Mouse (Mus musculus) 3T3-L1 (cell line): Measurements from ENCODE around the gene Tunar.

Experiments
- DNase-seq: peaks from one replicate; pipeline ENCODE4 v3.0.0-alpha.2; 2015; ENCODE audit warnings: low read depth, low spot score

Tunar gene

GRCm38 (mm10) chr12:105333570-105333969 is at the start of gene Tunar:
Tunar (plus strand) TSS chr12:105333870.
- DNase-seq, result no peak

DNA sequence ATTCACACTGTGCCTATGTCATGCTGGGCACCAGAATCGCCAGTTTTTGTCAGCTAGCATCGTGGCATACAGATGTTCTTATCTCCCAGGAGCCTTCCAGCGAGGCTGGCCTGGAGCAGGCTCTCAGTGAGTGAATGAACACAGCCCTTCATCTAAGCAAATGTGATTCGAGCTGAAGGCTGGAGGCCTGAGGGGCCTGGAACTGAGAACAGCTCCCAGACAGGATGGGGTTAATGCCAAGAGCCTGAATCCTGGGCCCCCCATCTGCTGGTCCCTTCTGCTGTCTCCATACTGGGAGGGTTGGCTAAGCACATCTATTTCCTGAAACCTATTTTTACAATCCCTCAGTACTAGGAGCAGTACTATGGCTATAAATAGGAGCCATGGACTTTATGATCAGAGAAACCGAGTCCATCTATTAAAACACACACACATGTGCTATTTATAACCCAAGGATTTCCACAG is 21.1 kb upstream of the Tunar start:
- DNase-seq, result no peak

DNA sequence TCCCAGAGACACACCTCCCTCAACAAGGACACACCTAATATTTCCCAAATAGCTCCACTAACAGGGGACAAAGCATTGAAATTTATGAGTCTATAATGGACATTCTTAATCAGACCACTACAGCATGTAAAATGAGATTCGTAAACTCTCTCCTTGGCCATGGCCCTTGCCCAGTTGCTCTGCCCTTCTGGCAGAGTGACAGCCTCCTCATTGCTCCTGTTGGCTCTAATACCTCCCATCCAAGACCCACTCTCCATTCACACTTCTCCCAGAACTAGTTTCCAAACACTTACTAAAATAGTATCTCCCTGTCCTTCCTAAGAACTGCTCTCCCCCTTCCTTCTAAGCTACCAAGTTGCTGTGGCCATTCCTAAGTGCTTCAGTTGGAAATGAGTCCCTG is 19.3 kb upstream of the Tunar start:
- no peak for DNase-seq

DNA sequence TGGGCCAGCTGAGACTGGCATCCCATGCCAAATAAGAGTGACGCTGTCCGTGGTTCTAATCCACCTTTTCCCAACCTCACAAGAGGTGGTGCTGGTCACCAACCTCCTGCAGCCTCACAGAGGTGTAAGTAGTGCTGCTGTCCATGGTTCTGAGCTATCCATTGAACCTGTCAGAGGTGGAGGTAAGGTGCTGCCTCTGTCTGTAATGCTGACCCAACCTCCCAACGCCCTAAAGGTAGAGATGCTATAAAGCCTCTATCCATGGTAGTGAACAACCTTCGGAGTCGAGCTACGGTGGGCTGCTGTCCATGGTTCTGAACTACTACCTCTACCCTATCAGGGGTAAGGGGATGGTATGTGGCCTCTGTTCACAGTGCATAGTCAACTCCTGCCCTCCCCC is 11.5 kb upstream of the Tunar start:
- peak; percentile 21 for DNase-seq

- DNase-seq, result no peak
Observed at GRCm38 (mm10) chr12:105327051-105327450, 6.6 kb upstream of the Tunar start.

- DNase-seq, result no peak
Observed at GRCm38 (mm10) chr12:105328396-105328795, 5.3 kb upstream of the Tunar start.

DNA sequence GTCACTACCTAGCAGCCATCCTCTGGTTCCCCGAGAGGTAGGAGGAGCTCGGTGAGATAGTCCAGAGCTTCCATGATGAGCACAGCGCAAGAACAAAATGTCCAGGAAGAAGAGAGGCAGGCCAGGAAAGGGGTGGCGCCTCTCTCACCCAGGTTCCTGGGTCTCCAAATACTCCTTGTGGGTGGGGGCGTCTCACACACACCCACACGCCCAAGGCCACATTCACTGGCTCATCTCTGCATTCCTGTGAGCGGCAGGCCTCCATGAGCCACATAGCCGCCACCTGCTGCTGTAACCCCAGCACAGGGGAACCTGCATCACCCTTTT is 2.4 kb downstream of the Tunar start:
- DNase-seq, result no peak

- no peak for DNase-seq
Observed at GRCm38 (mm10) chr12:105336421-105337289, 3.0 kb downstream of the Tunar start.

DNA sequence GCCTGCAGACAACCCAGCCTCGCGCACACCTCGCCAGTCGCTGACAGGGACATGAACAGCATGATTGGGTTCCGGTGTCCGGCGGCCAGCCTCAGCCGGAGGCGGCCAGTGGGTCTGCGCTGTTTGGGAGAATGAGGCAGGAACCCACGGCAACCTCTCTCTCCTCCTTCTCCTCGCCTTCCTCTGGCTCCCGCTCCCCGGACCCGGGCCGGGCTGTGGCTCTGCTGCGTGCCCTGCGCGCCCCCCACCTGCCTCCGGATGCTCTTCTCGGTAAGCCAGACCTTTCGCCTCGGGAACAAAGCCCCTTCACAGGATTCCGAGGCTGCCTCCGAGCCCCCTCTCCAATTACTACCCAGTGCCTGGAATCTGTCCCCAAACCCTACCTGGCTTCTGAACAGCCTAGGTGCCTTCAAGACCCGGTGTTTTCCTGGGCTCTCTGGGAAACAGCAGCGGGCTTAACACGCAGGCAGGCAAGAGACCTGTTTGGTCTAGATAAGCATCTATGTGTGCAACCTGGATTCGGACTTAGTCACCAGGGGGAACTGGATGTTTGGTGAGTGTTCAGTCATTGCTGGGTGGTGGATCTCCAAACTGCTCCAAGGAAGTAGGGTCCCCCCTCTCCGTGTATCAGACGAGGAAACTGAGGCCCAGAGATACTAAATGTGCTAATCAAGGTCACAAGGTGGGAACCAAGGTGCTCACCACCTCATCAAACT is 3.8 kb downstream of the Tunar start:
- DNase-seq, result no peak

DNA sequence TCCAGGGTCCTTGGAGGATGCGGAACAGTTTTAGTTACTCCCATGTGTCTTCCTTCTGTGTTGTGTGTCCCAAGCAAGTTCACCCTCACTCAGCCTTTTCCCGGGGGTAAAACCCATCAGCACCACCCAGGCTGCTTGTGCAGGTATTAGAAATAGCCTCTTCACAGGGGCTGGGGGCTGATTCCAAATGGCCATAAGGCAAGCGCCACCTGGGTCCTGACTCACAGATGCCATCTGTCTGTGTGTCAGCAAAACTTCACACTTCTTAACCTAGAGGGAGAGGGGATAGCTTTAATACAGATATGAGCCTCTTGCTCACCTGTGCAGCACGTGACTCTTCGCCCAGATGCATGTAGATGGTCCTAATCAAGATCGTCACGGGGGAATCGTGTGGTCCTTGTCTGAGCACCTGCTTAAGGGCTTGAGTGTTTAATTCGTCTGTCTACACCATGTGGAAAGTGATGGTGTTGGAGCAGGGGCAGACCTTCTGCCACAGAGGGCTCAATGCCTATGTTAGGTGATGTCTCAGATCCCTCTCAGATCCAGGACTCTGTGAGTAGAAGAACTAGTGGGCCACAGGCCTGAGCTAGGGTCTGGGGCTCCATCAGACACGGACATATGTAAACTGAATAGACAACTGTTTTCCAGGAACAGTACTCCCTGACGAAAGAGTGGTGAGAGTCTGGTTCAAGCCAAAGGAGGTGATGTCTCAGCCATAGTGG is 4.7 kb downstream of the Tunar start:
- no peak for DNase-seq

DNA sequence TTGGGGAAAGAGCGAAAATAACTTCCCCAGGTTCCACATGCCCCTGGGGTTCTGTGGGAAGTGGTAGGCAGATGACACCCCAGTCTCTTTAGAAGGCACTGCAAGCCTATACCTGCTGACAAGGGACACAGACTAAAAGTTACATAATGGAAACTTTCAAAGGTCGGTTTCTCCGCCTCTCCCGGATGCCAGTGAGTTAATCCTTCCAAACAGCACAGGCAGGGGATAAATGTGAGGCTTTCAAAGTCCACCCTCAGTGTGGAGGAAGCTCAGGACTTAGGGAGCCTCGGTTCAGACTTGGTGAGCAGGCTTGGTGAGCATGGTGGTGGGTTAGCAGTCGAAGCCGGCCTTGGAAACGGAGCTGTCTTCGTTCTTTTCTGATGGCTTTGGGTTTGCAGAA is 7.9 kb downstream of the Tunar start:
- DNase-seq, result no peak

- DNase-seq, result no peak
Observed at GRCm38 (mm10) chr12:105344460-105344859, 10.8 kb downstream of the Tunar start.

- DNase-seq, result no peak
Observed at GRCm38 (mm10) chr12:105346861-105347260, 13.2 kb downstream of the Tunar start.

DNA sequence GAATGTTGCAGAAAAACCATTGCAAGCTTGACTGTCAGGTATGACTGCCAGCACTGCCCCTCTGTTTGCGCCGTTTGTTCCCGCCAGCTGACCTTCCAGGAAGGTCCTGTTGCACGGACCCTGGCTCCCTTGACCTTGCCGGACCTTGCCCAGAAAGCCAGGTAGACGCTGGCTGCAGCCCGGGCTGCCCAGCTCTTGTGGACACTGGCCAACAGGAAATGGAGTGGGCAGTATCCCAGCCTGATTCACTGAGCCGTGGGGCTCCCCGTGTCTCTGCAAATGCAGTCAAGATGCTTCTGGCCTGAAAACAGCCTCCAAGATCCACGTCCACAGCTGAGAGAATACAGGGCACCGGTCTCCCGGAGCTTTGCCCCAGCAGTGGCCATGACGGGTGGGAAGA is 13.6 kb downstream of the Tunar start:
- no peak for DNase-seq

GRCm38 (mm10) chr12:105354266-105354665 is 20.6 kb downstream of the Tunar start:
- DNase-seq, result no peak

DNA sequence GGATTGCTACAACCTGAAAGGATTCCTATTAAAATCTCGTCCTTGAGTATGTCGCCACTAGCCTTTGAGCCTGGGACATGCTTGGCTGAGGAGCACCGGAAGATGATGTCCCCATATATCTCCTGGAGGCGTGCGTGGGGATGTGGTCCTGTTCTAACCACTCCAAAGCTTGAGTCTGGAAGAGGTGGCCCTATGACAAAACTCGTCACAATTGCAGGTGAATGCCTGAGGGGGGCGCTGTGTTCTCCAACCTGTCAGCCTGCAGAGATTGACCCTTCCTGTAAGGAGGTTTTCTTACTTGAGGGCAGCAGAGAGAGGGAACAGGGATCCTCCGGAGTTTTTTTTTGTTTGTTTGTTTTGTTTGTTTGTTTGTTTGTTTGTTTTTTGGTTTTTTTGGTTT is 21.1 kb downstream of the Tunar start:
- DNase-seq, result no peak

DNA sequence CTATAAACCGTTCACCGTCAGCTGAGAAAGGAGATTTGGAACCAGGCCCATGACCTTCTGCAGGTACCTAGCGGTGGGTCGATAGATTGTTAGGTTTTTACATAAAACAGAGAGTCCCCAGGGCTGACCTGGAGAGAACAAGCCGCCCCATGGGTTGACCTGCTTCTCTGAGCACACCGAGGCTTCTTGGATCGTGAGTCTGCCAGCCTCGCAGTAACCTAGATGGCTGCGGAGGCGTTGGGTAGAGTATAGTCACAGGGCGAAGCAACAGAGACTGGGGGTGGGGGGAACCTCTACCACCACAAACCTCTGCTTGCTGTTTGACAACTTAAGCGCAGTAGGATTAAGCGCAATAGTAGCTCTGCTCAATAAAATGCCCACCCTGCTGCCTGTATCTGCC is 23.1 kb downstream of the Tunar start:
- no peak for DNase-seq

DNA sequence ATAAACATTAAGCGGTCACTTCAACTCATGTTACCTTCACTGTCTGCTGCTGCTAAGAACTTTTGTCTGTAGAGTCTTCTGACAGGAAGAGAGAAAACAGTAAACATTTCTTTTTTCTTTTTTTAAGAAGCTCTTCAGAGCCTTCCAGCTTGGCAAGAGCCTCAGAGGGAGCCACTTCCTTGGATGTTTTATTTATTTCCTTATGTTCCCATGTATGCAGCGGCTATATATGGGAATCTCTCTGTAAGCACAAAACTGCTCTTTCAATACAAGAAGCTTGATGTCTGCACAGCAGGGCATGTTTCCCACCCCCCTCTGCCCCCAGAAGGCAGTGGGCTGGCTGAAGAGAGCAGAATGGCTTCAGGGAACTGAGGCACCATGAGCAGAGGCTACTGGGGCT is 30.0 kb downstream of the Tunar start:
- no peak for DNase-seq

DNA sequence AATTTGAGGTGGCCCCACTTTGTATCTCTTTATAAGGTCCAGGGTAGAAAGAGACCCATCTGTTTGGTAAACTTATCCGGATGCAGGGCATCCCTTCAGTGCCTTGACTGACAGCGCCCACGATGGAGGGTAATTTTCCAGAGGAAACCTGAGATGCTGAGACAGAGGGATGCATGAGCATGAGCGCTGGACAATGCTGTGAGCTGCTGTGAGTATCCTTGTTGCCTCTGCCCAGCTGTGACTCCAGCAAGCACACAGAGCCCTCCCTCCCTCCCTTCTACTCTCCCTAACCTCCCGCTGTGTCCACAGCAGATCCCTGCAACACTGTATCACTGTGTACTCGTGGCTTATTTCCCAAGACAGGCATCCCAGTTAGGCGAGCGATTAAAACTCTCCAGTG is 40.9 kb downstream of the Tunar start:
- no peak for DNase-seq

- DNase-seq, result no peak
Observed at GRCm38 (mm10) chr12:105376976-105377375, 43.3 kb downstream of the Tunar start.

DNA sequence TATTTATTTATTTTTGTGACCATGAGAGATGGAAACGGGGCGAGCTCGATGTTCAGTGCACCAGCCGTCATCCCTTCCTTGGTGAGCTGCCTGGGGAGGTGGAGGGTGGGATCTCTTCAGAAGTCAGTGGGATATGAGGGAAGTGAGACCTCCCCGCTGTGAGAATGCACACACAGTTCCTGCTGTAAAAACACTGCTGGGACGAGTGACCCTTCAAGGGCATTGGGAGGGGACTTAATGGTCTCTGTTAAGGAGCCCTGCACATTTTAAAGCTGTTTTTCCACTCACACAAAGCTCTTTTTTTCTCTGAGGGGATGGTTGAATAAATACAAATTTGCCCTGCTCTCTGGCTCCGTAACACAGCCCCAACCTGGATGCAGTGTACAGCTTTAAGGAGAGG is 49.1 kb downstream of the Tunar start:
- no peak for DNase-seq

- DNase-seq, result no peak
Observed at GRCm38 (mm10) chr12:105394671-105395070, 61.0 kb downstream of the Tunar start.
